10 mouse cellular contexts compared by ENCODE assay signal in the genomic region with DNA sequence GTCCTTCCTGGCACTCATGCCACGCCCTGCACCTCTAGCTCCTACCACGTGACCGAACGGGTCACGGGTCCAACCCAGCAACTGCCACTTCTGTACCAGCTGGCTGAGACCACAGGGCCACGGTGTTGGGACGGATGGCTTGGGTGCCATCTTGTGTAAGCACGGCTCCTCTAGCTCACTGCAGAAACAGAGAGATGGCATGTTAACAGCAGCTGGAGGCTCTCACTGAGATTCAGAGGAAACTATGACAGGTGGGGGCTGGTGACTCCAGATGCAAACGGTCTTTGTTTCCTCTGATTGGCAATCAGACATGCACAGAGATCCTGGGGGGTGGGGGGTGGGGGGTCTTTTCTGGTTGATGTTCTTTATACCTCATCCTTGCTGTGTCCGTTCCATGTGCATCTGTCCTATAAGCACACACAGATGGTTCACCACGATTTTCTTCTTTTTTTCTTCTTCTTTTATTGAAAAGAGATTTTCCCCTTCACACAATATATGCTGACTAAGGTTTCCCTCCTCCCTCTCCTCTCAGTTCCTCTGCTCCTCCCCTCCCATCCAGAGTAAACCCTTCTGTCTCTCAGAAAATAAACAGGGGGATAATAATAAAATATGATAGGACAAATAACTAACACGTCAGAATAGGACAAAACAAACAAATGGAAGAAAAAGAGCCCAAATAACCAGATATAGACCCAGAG. TPM values are rescaled to one million over a fixed set of nuclear protein-coding genes. Genes with fewer than 3 reads are reported as not detected.
DNase-seq lines count a peak whose midpoint lies in the region; ATAC-seq lines count a peak whose summit lies in the region.
"Had no signal": no experiment of that assay in that cellular context is flagged by ENCODE, and none has a peak within 500 bp of the region (broad histone marks: within the 10 kb centered on the region; RNA-seq: fewer than 3 reads in every experiment).

No protein-coding gene starts in this region.

- H3K9ac ChIP-seq in forebrain, embryonic 15.5 days (replicated peaks) = no peak overlapping the region
- H3K9ac ChIP-seq in neural tube, embryonic 12.5 days = no peak overlapping the region
- no peak overlapping the region for H3K9ac ChIP-seq in midbrain, embryonic 16.5 days (ENCODE audit: low read depth, low read length)
- H3K9ac ChIP-seq: embryonic facial prominence, embryonic 12.5 days had no signal

- peaks cover 8% of the 10 kb centered on the region; the same call in 1 of the 2 replicates for H3K4me1 ChIP-seq in forebrain, embryonic 15.5 days
- H3K4me1 ChIP-seq in forebrain, embryonic 10.5 days = peaks cover 11% of the 10 kb centered on the region
- H3K4me1 ChIP-seq in neural tube, embryonic 12.5 days = peaks cover 13% of the 10 kb centered on the region; the same call in 1 of the 2 replicates
- H3K4me1 ChIP-seq in midbrain, embryonic 16.5 days (ENCODE audit: control insufficient read depth, insufficient read depth, low read length) = peaks cover 9% of the 10 kb centered on the region

- H3K27me3 ChIP-seq in forebrain, embryonic 15.5 days = no peaks in the 10 kb centered on the region
- H3K27me3 ChIP-seq in forebrain, embryonic 10.5 days (ENCODE audit: poor library complexity, severe bottlenecking) = no peaks in the 10 kb centered on the region
- H3K27me3 ChIP-seq in neural tube, embryonic 12.5 days (replicated peaks) = no peaks in the 10 kb centered on the region
- H3K27me3 ChIP-seq in midbrain, embryonic 16.5 days (ENCODE audit: control insufficient read depth, insufficient read depth, low read depth, low read length) = no peaks in the 10 kb centered on the region
- H3K27me3 ChIP-seq: embryonic facial prominence, embryonic 12.5 days had no signal

- intact Hi-C loops in heart, postnatal 10 days (cut with DNase I) = no loop called here

- H3K4me2 ChIP-seq in forebrain, embryonic 15.5 days (replicated peaks) = no peak overlapping the region
- H3K4me2 ChIP-seq in neural tube, embryonic 12.5 days (replicated peaks) = no peak overlapping the region
- no peak overlapping the region for H3K4me2 ChIP-seq in midbrain, embryonic 16.5 days (ENCODE audit: low read length)
- H3K4me2 ChIP-seq: embryonic facial prominence, embryonic 12.5 days had no signal

- no peak overlapping the region for H3K4me3 ChIP-seq in forebrain, embryonic 15.5 days
- H3K4me3 ChIP-seq in forebrain, embryonic 10.5 days = no peak overlapping the region
- H3K4me3 ChIP-seq in neural tube, embryonic 12.5 days = no peak overlapping the region
- H3K4me3 ChIP-seq in midbrain, embryonic 16.5 days (ENCODE audit: low read depth, low read length) = no peak overlapping the region
- H3K4me3 ChIP-seq: embryonic facial prominence, embryonic 12.5 days had no signal

- 73% methylated on average over 12 of the region's 12 CpGs for WGBS in forebrain, embryonic 15.5 days
- 85% methylated on average over 12 of the region's 12 CpGs for WGBS in forebrain, embryonic 10.5 days
- WGBS in neural tube, embryonic 12.5 days = 81% methylated on average over 12 of the region's 12 CpGs
- 81% methylated on average over 12 of the region's 12 CpGs for WGBS in midbrain, embryonic 16.5 days

- peak overlapping the region; percentile 51; the same call in 1 of the 2 replicates for H3K27ac ChIP-seq in forebrain, embryonic 15.5 days (replicated peaks)
- H3K27ac ChIP-seq in forebrain, embryonic 10.5 days = no peak overlapping the region
- H3K27ac ChIP-seq in neural tube, embryonic 12.5 days = no peak overlapping the region
- no peak overlapping the region for H3K27ac ChIP-seq in midbrain, embryonic 16.5 days (ENCODE audit: low read length)
- H3K27ac ChIP-seq: embryonic facial prominence, embryonic 12.5 days had no signal

- no peaks in the 10 kb centered on the region for H3K36me3 ChIP-seq in forebrain, embryonic 15.5 days
- no peaks in the 10 kb centered on the region for H3K36me3 ChIP-seq in forebrain, embryonic 10.5 days (replicated peaks)
- H3K36me3 ChIP-seq in neural tube, embryonic 12.5 days = 0 out of 2 replicates have a peak, but pooled peaks cover 4% of the 10 kb centered on the region
- 0 out of 2 replicates have a peak, but pooled peaks cover 2% of the 10 kb centered on the region for H3K36me3 ChIP-seq in midbrain, embryonic 16.5 days (ENCODE audit: control insufficient read depth, insufficient read depth, low read length)
- H3K36me3 ChIP-seq: G1E had no signal

- no peaks in the 10 kb centered on the region for H3K9me3 ChIP-seq in forebrain, embryonic 15.5 days
- no peaks in the 10 kb centered on the region for H3K9me3 ChIP-seq in forebrain, embryonic 10.5 days
- no peaks in the 10 kb centered on the region for H3K9me3 ChIP-seq in neural tube, embryonic 12.5 days
- no peaks in the 10 kb centered on the region for H3K9me3 ChIP-seq in midbrain, embryonic 16.5 days (replicated peaks; ENCODE audit: control insufficient read depth, low read length, poor library complexity, severe bottlenecking)
- H3K9me3 ChIP-seq: embryonic facial prominence, embryonic 12.5 days; G1E had no signal

- peak; percentile 62 for ATAC-seq in forebrain, embryonic 15.5 days (replicated peaks)
- ATAC-seq in neural tube, embryonic 12.5 days (ENCODE audit: low FRiP score, low read depth) = peak; percentile 38; the same call in 1 of the 2 replicates
- ATAC-seq in midbrain, embryonic 16.5 days = 0 out of 2 replicates have a peak, but pooled peaks have one; percentile 6

- DNase-seq in forebrain, embryonic 10.5 days (ENCODE audit: extremely low spot score, low spot score) = no peak
- DNase-seq in neural tube, embryonic 10.5 days (ENCODE audit: extremely low spot score, low spot score) = no peak
- peak; percentile 74 for DNase-seq in thymus, postnatal 4 days
- no peak for DNase-seq in heart, postnatal 10 days
- no peak for DNase-seq in urinary bladder, postnatal 36 days (ENCODE audit: low spot score in 2 of 2)

RNA-seq across cellular contexts. Expression of a gene that starts 25.5 kb away (rescaled TPM):
- polyA plus RNA-seq in forebrain, embryonic 15.5 days (2015; fragmentation: Nextera tagmentation; extraction: Ambion mirVana) = 10.9 and 13.6 TPM in 2 replicates
- polyA plus RNA-seq in forebrain, embryonic 10.5 days (2016; fragmentation: Nextera tagmentation; extraction: Ambion mirVana) = 6.4 and 6.5 TPM in 2 replicates
- 12.2 and 12.5 TPM in 2 replicates for polyA plus RNA-seq in neural tube, embryonic 12.5 days (2016; fragmentation: Nextera tagmentation; extraction: Ambion mirVana)
- 19.7 and 19.9 TPM in 2 replicates for polyA plus RNA-seq in midbrain, embryonic 16.5 days (2015; fragmentation: Nextera tagmentation; extraction: Ambion mirVana)
- total RNA-seq in heart, postnatal 10 days (2021) = 10 to 100 TPM; 19.6 to 20.5 TPM
- polyA plus RNA-seq: G1E had no signal

Comparison
In these comparisons a context has a peak if more than half of its experiments do, and no peak if none do; other contexts are left out.
1. ATAC-seq: peak in every context shown above with its lines; median percentile 62 in forebrain, embryonic 15.5 days; 38 in neural tube, embryonic 12.5 days; 6 in midbrain, embryonic 16.5 days.